18 mouse cellular contexts compared by ENCODE assay signal in the genomic region with DNA sequence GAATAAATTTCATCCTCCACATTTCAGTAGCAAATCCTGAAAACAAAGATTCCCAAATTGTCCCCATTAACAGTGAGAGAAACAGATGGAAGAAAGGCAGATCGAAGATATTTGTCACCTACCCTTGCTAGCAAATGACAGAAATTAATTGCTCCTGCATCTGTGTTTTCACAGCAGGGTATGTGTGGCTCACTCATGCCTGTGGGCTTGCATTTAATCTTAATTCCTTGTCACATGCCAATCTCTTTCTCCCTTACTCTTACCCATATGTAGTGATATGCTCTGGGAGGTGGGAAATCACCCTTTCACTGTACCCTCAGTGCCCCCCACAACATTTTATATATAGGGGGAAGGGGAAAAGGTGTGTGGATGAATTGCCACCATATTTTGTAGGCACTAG. TPM values are rescaled to one million over a fixed set of nuclear protein-coding genes. Genes with fewer than 3 reads are reported as not detected.
"Had no signal": no experiment of that assay in that cellular context is flagged by ENCODE, and none has a peak within 500 bp of the region (broad histone marks: within the 10 kb centered on the region; RNA-seq: fewer than 3 reads in every experiment).

No protein-coding gene starts in this region.

- H3K27ac ChIP-seq: lung, embryonic 15.5 days; macrophage; midbrain, embryonic 13.5 days; midbrain, embryonic 15.5 days; neural tube, embryonic 12.5 days; stomach, embryonic 15.5 days; stomach, postnatal 0 days had no signal

- H3K9me3 ChIP-seq: lung, embryonic 15.5 days; midbrain, embryonic 13.5 days; midbrain, embryonic 15.5 days; neural tube, embryonic 12.5 days; stomach, embryonic 15.5 days had no signal

- H3K36me3 ChIP-seq: lung, embryonic 15.5 days; midbrain, embryonic 13.5 days; midbrain, embryonic 15.5 days; neural tube, embryonic 12.5 days; stomach, embryonic 15.5 days had no signal

- H3K27me3 ChIP-seq: lung, embryonic 15.5 days; megakaryocyte, embryonic 14.5 days; midbrain, embryonic 13.5 days; midbrain, embryonic 15.5 days; neural tube, embryonic 12.5 days; stomach, embryonic 15.5 days had no signal

- H3K9ac ChIP-seq: lung, embryonic 15.5 days; midbrain, embryonic 13.5 days; midbrain, embryonic 15.5 days; neural tube, embryonic 12.5 days; stomach, embryonic 15.5 days had no signal

- H3K4me2 ChIP-seq: lung, embryonic 15.5 days; midbrain, embryonic 11.5 days; midbrain, embryonic 13.5 days; midbrain, embryonic 15.5 days; neural tube, embryonic 12.5 days; stomach, embryonic 15.5 days had no signal

- H3K4me3 ChIP-seq: lung, embryonic 15.5 days; megakaryocyte, embryonic 14.5 days; midbrain, embryonic 13.5 days; midbrain, embryonic 15.5 days; neural tube, embryonic 12.5 days; stomach, embryonic 15.5 days had no signal

- DNase-seq: lung, adult 2 months; lung, postnatal 14 days; lung, postnatal 36 days; right cerebral cortex, postnatal 14 days; thymus, adult 2 months; thymus, postnatal 25 days; thymus, postnatal 4 days had no signal

- H3K4me1 ChIP-seq: lung, embryonic 15.5 days; megakaryocyte, embryonic 14.5 days; midbrain, embryonic 13.5 days; midbrain, embryonic 15.5 days; neural tube, embryonic 12.5 days; stomach, embryonic 15.5 days had no signal

- ATAC-seq: lung, postnatal 0 days; midbrain, embryonic 13.5 days; midbrain, embryonic 15.5 days had no signal

RNA-seq across cellular contexts. Expression of gene Ptprk, which starts 15.4 kb away (rescaled TPM):
- total RNA-seq: monocyte, adult 5-6 weeks had no signal
- polyA plus RNA-seq: macrophage had no signal
